Mouse (Mus musculus) olfactory bulb, adult 2 months (tissue): ENCODE measurements around the gene Lix1. TPM values are rescaled to one million over a fixed set of nuclear protein-coding genes. Genes with fewer than 3 reads are reported as not detected.

Experiments
- H3K27ac ChIP-seq: fragments of 200-500 bp; 2 replicates; pipeline ENCODE4 v1.5.1; 2012; ENCODE audit warnings: low read depth, low read length; ENCODE audit not compliant: insufficient read depth
- H3K4me1 ChIP-seq: fragments of 200-500 bp; 2 replicates; pipeline ENCODE4 v1.6.1; 2012; ENCODE audit warnings: low read length; ENCODE audit not compliant: control insufficient read depth, insufficient read depth
- H3K4me3 ChIP-seq: fragments of 200-500 bp; 2 replicates; pipeline ENCODE4 v1.5.1; 2012; ENCODE audit warnings: mild to moderate bottlenecking, low read depth, low read length, moderate library complexity; ENCODE audit not compliant: insufficient read depth
- CTCF ChIP-seq: fragments of 200-500 bp; IDR thresholded peaks from 2 replicates; pipeline ENCODE4 v1.5.1; 2012; ENCODE audit warnings: low read depth, mild to moderate bottlenecking, low read length, moderate library complexity; ENCODE audit not compliant: insufficient read depth
- POLR2A ChIP-seq: fragments of 200-500 bp; IDR thresholded peaks from 2 replicates; pipeline ENCODE4 v1.6.1; 2012; ENCODE audit warnings: mild to moderate bottlenecking, low read depth, low read length, moderate library complexity; ENCODE audit not compliant: insufficient read depth
- WGBS: fragments of 180-500 bp; shearing (Covaris S2); methylation state at CpG from one replicate; pipeline ENCODE4 v1.1.7; 2018; 5-methylcytosine and 5-hydroxymethylcytosine counted together
- polyA plus RNA-seq: library from polyadenylated mRNA; stranded (reverse); fragments of >200 nt; gene quantifications from 2 replicates; pipeline ENCODE4 v1.2.4, GENCODE M21; 2012; ENCODE audit warnings: low replicate concordance; ENCODE audit not compliant: missing spikeins, insufficient read depth, insufficient read length

The Lix1 gene
- polyA plus RNA-seq: not detected in 2 replicates

DNA sequence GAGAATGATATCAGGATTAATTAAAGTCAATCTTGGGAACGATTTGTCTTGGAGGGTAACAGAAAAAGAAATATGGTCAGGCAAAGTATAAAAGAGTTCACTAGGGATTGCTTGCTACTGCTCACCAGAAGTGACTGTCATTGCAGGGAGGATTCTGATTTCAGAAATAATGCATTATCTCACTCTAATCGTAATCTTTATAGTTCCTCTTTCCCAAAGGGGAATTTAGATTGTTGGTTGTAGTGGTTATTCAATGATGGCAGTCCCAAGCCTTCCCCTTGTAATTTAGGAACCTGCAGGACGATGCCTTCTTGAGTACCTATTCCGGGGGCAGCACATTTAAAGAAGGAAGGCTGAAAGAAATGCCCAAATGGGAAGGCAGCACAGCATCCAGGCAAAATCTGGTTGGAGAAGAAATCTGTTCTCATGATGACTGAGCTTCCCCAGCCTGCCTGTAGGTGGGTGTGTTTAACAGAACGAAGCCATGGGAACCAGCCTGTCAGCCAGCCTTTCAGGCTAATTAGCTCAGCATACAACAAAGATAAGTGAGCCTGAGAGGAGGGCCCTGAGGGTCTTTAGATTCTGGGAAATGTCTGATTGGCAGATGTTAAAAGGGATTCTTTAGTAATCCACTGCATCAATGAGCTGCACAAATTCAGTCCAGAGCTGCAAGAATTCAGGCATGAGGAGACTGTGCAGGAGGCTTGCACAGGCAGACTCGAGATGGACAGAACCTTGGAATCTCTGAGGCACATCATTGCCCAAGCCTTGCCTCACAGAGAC lies at the start of gene Lix1:
TSS of gene Lix1 (plus strand) at position 451 of the 783 bp plus-strand sequence.
- peak within 1 kb of the TSS; percentile 68 for H3K4me3 ChIP-seq
- TF ChIP-seq CTCF: no peak
- no peak for TF ChIP-seq POLR2A
- H3K27ac ChIP-seq: peak within 1 kb of the TSS; percentile 95
- 11% methylated on average over 6 of the region's 6 CpGs for WGBS
- peaks cover 3% of the 10 kb centered on the region for H3K4me1 ChIP-seq

DNA sequence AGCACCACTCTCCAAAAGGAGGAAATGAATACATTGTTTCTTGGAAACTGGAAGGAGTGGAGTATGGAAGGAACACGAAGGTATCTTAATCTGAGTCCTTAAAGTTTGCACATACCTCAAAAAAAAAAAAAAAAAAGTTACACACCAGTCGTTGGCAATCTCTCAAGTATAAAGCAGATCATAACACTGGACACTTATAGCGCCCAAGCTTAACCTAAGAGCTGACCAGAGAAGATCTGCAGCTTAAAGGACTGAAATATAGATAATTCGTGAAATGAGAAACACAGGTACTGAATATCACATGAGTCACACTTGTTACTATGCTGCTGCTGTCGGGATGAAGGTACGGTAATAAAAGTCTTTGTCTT lies 28.9 kb upstream of the Lix1 start:
- peak overlapping the region; percentile 64 for H3K4me3 ChIP-seq
- 0 out of 2 replicates have a peak, but pooled peaks cover 2% of the 10 kb centered on the region for H3K4me1 ChIP-seq
- 0 out of 2 replicates have a peak overlapping the region, but pooled peaks have one; percentile 28 for H3K27ac ChIP-seq
- TF ChIP-seq POLR2A: no peak
- no peak for TF ChIP-seq CTCF
- WGBS: 2% methylated on average over 6 of the region's 6 CpGs

DNA sequence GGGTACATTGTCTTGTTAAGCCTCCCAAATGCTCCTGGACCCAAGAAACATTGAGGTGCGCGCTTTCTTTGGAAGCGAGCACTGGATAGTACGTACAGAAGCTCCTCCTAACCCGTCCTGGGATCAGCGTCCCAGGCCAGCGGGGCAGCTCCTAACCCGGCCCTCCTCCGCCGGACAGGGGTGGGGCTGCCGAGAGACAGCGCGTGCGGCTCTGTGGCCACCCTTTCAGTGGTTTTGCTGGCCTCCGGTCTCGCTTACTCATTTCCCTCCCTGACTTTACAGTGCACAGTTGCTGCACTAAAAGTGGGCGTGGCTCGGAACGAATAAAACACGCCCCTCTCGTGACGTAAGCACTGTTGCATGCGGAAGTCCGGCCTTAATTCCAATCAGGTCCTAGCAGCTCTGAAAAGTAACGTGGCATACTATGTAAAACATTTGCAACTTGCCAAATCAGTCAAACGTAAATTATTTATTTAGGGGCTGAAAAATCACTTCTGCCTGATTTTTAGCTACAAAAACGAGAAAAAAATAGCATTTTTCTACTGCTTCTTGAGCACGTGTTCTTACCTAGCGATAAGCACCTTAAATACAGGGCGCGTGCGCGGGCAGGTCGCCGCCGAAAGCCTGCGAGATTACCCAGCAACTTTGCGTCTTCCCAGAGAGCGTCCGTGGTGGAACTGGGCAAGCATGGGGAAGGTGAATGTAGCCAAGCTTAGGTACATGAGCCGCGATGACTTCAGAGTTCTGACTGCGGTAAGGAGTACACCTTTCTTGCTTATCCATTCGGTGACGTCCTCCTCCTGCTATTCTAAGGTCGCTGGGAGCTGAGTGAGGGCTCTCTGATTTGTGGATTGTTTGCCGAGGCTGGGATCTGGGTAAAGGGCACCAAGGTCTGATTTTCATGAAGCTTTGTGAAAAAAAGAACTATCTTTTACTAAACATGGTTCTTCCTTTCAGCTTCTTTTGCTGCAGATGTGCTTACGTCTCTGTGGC lies 28.3 kb upstream of the Lix1 start, which contains the start of gene Riok2:
TSS of gene Riok2 (plus strand) at position 392 of the 993 bp plus-strand sequence.
- TF ChIP-seq CTCF (no peak), POLR2A (peak; percentile 9; the same call in 1 of the 2 replicates)
- Histone ChIP-seq H3K4me1 (0 out of 2 replicates have a peak, but pooled peaks cover 2% of the 10 kb centered on the region), H3K4me3 (peak within 1 kb of the TSS; percentile 64), H3K27ac (0 out of 2 replicates have a peak within 1 kb of the TSS, but pooled peaks have one; percentile 28)
- under 1% methylated on average over 48 of the region's 48 CpGs for WGBS

DNA sequence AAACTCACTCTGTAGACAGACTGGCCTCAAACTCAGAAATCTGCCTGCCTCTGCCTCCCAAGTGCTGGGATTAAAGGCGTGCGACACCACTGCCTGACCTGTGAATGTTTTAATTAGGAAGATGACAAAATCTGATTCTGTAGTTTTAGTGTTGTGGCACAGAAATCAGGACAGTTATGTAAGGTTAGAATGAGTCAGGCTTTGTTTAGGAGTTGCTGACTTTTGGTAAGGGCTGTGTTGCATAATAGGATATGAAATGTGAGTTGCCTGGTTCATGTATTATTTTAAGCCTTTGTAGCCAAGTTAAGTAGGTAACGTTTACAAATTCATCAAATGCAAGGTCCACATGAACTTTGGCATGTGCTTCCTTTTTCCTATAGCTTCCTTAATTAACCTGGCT lies 26.9 kb upstream of the Lix1 start:
- 82% methylated on average over 3 of the region's 3 CpGs for WGBS
- TF ChIP-seq POLR2A: no peak
- TF ChIP-seq CTCF: no peak
- H3K4me3 ChIP-seq: no peak overlapping the region
- 0 out of 2 replicates have a peak, but pooled peaks cover 2% of the 10 kb centered on the region for H3K4me1 ChIP-seq
- no peak overlapping the region for H3K27ac ChIP-seq

DNA sequence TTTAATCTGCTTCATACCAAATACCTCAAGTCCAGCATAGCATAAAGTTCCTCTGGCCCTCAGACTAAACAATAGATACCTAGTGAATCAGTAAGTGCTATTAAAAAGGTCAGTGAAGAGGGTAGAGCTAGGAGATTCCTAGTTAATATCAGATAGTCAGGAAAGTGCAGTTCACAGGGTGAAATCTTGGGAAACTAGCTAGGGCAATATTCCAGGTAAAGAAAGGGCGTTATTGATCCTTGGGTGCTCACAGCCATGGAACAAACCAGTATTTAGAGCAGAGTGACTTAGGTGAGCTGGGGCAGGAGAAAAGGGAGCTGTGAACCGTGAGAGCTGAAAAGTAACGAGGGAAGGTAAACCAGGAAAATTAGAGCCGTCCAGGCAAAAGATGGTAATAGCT lies 18.8 kb upstream of the Lix1 start:
- Histone ChIP-seq H3K27ac (no peak overlapping the region), H3K4me1 (no peaks in the 10 kb centered on the region), H3K4me3 (no peak overlapping the region)
- TF ChIP-seq POLR2A: no peak
- TF ChIP-seq CTCF: no peak
- 92% methylated on average over 4 of the region's 4 CpGs for WGBS

DNA sequence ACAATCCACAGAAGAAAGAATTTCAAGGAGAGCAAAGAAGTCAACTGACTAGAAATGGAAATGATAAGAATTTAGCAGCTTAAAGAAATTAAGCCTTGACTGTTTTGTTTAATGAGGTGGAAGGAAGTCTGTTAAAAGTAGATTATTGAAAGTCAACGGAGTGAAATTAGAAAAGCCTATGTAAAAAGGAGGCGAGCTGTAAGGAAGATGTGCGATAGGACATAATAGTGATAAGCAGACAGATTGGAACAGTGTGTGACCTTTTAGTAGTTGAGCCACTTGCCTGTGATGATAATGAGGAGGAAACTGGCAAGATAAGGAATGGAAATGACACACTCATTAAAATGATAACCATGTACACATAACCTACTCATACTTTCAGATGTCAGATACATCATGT lies 18.0 kb upstream of the Lix1 start:
- TF ChIP-seq CTCF: no peak
- no peak for TF ChIP-seq POLR2A
- 91% methylated on average over 3 of the region's 3 CpGs for WGBS
- Histone ChIP-seq H3K4me3 (no peak overlapping the region), H3K4me1 (no peaks in the 10 kb centered on the region), H3K27ac (no peak overlapping the region)

DNA sequence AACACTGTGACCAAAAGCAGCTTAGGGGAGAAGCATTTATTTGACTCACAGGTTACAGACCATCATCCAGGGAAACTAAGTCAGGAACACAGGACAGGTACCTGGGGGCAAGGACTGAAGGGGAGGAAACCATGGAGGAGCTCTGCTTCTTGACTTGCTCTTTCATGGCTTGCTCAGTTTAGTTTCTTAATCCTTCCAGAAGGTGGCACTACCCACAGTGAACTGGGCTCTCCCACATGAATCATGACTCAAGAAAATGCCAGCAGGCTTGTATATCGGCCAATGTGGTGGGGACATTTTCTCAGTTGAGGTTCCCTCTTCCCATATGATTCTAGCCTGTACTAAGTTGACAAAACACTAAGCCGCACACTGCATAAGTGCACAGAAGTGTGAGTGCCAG lies 16.4 kb upstream of the Lix1 start:
- no peaks in the 10 kb centered on the region for H3K4me1 ChIP-seq
- TF ChIP-seq POLR2A (no peak), CTCF (no peak)
- 67% methylated on average over 2 of the region's 2 CpGs for WGBS
- H3K4me3 ChIP-seq: no peak overlapping the region
- H3K27ac ChIP-seq: no peak overlapping the region

DNA sequence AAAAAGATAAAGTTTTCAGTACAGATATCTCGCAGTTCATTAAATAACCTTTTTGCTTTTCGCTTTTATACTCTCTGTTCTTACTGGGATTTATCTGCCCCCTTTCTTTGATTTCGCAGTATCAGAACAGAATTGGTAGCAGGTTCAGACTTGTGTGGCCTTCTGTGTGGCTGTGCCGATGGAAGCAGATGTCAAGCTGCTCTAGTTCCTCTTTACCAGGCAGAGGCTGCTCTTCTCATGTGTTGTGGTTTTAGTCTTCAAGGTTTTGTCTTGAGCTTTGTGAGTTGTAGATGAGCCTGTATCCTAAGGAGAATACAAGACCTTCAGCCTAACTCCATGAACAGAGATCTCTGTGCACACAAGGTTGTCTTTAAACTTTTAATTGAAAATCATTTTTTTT lies 10.6 kb upstream of the Lix1 start:
- Histone ChIP-seq H3K4me1 (peaks cover 2% of the 10 kb centered on the region; the same call in 1 of the 2 replicates), H3K27ac (no peak overlapping the region), H3K4me3 (no peak overlapping the region)
- TF ChIP-seq CTCF: no peak
- no peak for TF ChIP-seq POLR2A
- WGBS: 89% methylated on average over 4 of the region's 4 CpGs
